Mouse (Mus musculus): Measurements from ENCODE around the gene Slc16a9.

The Slc16a9 gene

DNA sequence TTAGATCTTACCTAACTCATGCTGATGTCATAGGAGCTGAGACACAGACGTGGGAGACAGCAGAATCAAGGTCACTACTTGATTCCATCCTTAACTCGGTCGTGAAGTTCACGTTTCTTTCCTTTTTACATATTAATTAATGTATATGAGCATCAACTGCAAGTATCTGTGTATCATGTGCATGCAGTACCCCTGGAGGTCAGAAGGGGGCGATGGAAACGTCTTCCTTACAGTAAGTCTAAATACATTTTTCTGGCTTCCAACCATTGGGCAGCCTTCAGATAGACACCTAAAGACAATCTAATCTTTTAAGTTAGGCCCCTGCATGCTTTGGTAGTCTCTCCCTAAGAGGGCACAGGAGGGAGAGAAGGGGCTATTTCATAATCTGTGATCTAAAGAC, 58.3 kb downstream of the Slc16a9 start:
- H3K27me3 ChIP-seq (ENCODE audit: control insufficient read depth, insufficient read depth, low read length, poor library complexity, severe bottlenecking) = no peaks in the 10 kb centered on the region
- H3K36me3 ChIP-seq (ENCODE audit: control insufficient read depth, insufficient read depth, low read length, poor library complexity, severe bottlenecking) = no peaks in the 10 kb centered on the region
- peak; percentile 2 for DNase-seq (ENCODE audit: low read depth, low spot score)

- DNase-seq (ENCODE audit: low read depth, low spot score) = no peak
- H3K27me3 ChIP-seq (ENCODE audit: control insufficient read depth, insufficient read depth, low read length, poor library complexity, severe bottlenecking) = no peaks in the 10 kb centered on the region
- no peaks in the 10 kb centered on the region for H3K36me3 ChIP-seq (ENCODE audit: control insufficient read depth, insufficient read depth, low read length, poor library complexity, severe bottlenecking)
Observed at GRCm38 (mm10) chr10:70305683-70306082, 60.8 kb downstream of the Slc16a9 start.

DNA sequence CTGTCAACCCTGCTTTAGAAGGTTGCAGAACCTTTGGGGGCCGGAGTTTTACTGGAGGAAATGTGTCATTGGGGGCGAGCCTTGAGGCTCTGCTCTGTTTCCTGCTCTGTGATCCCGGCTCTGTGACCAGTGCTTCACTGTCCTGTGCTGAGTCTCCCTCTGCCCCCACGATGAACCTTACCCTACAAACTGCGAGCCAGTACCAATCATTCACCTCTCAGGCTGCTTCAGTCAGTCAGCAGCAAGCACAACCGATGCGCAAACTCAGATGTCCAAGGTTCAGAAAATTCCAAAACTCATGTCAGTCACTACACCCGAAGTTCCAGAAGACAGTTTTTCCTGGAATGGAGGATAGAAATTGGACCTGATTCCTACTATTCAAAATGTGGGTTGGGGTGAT, 64.5 kb downstream of the Slc16a9 start:
- Histone ChIP-seq H3K27me3 (ENCODE audit: control insufficient read depth, insufficient read depth, low read length, poor library complexity, severe bottlenecking) (no peaks in the 10 kb centered on the region), H3K36me3 (ENCODE audit: control insufficient read depth, insufficient read depth, low read length, poor library complexity, severe bottlenecking) (no peaks in the 10 kb centered on the region)
- DNase-seq (ENCODE audit: low read depth, low spot score) = no peak

DNA sequence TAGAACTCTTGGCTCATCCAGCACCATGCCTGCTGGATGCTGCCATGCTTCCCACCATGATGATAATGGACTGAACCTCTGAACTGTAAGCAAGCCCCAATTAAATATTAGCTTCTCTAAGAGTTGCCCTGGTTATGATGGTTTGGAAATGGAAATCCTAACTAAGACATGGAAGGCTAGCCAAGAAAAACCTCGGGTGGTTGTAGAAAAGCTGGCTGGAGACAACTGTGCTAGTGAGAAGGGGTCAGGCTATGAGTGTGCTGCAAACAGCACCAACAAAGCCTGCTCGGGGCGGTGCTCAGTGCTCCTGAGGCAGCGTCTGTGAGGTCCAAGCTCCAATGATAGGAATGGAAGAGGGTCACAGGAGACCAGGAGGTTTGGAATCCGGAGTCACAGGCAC, 65.7 kb downstream of the Slc16a9 start:
- no peaks in the 10 kb centered on the region for H3K27me3 ChIP-seq (ENCODE audit: control insufficient read depth, insufficient read depth, low read length, poor library complexity, severe bottlenecking)
- H3K36me3 ChIP-seq (ENCODE audit: control insufficient read depth, insufficient read depth, low read length, poor library complexity, severe bottlenecking) = no peaks in the 10 kb centered on the region
- no peak for DNase-seq (ENCODE audit: low read depth, low spot score)

- no peak for DNase-seq (ENCODE audit: low read depth, low spot score)
- Histone ChIP-seq H3K27me3 (ENCODE audit: control insufficient read depth, insufficient read depth, low read length, poor library complexity, severe bottlenecking) (no peaks in the 10 kb centered on the region), H3K36me3 (ENCODE audit: control insufficient read depth, insufficient read depth, low read length, poor library complexity, severe bottlenecking) (no peaks in the 10 kb centered on the region)
Observed at GRCm38 (mm10) chr10:70315895-70316294, 71.0 kb downstream of the Slc16a9 start.

GRCm38 (mm10) chr10:70316856-70317255, 72.0 kb downstream of the Slc16a9 start:
- H3K36me3 ChIP-seq (ENCODE audit: control insufficient read depth, insufficient read depth, low read length, poor library complexity, severe bottlenecking) = no peaks in the 10 kb centered on the region
- no peak for DNase-seq (ENCODE audit: low read depth, low spot score)
- no peaks in the 10 kb centered on the region for H3K27me3 ChIP-seq (ENCODE audit: control insufficient read depth, insufficient read depth, low read length, poor library complexity, severe bottlenecking)

DNA sequence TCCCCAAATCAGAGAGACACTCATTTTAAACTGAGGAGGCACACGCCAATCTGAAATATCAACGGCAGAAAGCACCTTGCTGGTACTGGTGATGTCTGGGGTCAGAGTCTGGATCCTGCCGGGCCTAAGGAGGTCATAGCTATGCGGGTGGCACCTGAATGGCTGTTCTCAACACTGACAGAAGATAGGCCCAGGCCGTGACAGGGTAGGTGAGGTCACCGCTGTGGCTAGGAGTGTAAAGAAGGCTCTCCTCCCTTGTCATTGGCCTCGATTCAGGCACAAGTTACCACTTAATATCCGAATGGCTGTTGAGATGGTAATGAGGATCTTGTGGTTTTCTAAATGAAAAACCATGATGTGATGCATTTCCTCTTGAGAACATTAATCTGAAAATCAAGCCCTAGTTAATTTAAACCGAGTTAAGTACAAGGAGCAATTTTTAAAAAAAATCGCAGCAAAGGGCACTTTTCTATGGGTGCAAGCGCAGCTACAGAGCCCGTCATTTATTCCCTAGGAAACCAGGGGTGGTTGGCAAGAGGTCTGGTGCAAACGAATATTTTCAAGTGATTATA, 72.6 kb downstream of the Slc16a9 start:
- DNase-seq (ENCODE audit: low read depth, low spot score) = no peak
- Histone ChIP-seq H3K27me3 (ENCODE audit: control insufficient read depth, insufficient read depth, low read length, poor library complexity, severe bottlenecking) (no peaks in the 10 kb centered on the region), H3K36me3 (ENCODE audit: control insufficient read depth, insufficient read depth, low read length, poor library complexity, severe bottlenecking) (no peaks in the 10 kb centered on the region)

DNA sequence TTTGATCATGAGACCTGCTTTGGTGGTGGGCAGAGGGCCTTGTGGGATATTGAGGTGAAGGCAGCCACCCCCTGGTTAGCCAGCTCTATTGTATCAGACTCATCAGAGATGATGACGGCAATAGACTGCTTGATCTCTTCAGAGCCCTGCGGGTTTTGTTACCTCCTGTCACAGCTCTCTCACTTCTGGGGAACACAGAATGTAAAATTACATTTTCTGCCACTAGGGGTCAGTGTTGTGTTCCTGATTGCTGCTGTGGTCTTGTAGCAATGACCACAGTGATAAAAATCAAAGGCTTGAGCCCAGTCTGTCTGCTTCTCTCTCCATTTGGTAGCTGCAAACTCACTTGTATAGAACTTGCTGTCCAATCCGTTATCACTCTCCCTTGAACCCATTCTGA, 73.7 kb downstream of the Slc16a9 start:
- DNase-seq (ENCODE audit: low read depth, low spot score) = peak; percentile 50
- Histone ChIP-seq H3K27me3 (ENCODE audit: control insufficient read depth, insufficient read depth, low read length, poor library complexity, severe bottlenecking) (no peaks in the 10 kb centered on the region), H3K36me3 (ENCODE audit: control insufficient read depth, insufficient read depth, low read length, poor library complexity, severe bottlenecking) (no peaks in the 10 kb centered on the region)

GRCm38 (mm10) chr10:70325518-70325917, 80.6 kb downstream of the Slc16a9 start:
- H3K36me3 ChIP-seq (ENCODE audit: control insufficient read depth, insufficient read depth, low read length, poor library complexity, severe bottlenecking) = no peaks in the 10 kb centered on the region
- no peak for DNase-seq (ENCODE audit: low read depth, low spot score)
- no peaks in the 10 kb centered on the region for H3K27me3 ChIP-seq (ENCODE audit: control insufficient read depth, insufficient read depth, low read length, poor library complexity, severe bottlenecking)

GRCm38 (mm10) chr10:70327331-70327730, 82.4 kb downstream of the Slc16a9 start:
- Histone ChIP-seq H3K36me3 (ENCODE audit: control insufficient read depth, insufficient read depth, low read length, poor library complexity, severe bottlenecking) (no peaks in the 10 kb centered on the region), H3K27me3 (ENCODE audit: control insufficient read depth, insufficient read depth, low read length, poor library complexity, severe bottlenecking) (no peaks in the 10 kb centered on the region)
- no peak for DNase-seq (ENCODE audit: low read depth, low spot score)

- no peaks in the 10 kb centered on the region for H3K27me3 ChIP-seq (ENCODE audit: control insufficient read depth, insufficient read depth, low read length, poor library complexity, severe bottlenecking)
- H3K36me3 ChIP-seq (ENCODE audit: control insufficient read depth, insufficient read depth, low read length, poor library complexity, severe bottlenecking) = no peaks in the 10 kb centered on the region
- no peak for DNase-seq (ENCODE audit: low read depth, low spot score)
Observed at GRCm38 (mm10) chr10:70328139-70328538, 83.2 kb downstream of the Slc16a9 start.

Measured in splenic B cell, adult 2 months (primary cell).